Mouse (Mus musculus) liver, embryonic 14.5 days (tissue): ENCODE data around the gene Chchd4.

Experiments
- CTCF ChIP-seq: IDR thresholded peaks from 2 replicates; pipeline ENCODE4 v1.5.1; 2016; ENCODE audit warnings: antibody characterized with exemption, low read depth, control low read depth
- EP300 ChIP-seq: IDR thresholded peaks from 2 replicates; pipeline ENCODE4 v1.6.1; 2016; ENCODE audit warnings: antibody characterized with exemption, low read depth

GRCm38 (mm10) chr6:91445316-91445715 is 28.0 kb downstream of the Chchd4 start:
- TF ChIP-seq CTCF (no peak), EP300 (no peak)
